Mouse (Mus musculus): ENCODE measurements around the gene Gm14226. TPM values are rescaled to one million over a fixed set of nuclear protein-coding genes. Genes with fewer than 3 reads are reported as not detected.
A peak's percentile ranks its signal among the peaks of the same experiment; 100 is the strongest.
"Not testable (repeated sequence)": the region's sequence is repeated elsewhere in the genome, so short reads cannot be mapped to it uniquely, and the experiment has no call there.

Gene Gm14226
- polyA plus RNA-seq (2014; fragmentation: Nextera tagmentation; extraction: Ambion mirVana) = 0.61 and 0.69 TPM in 2 replicates

GRCm38 (mm10) chr2:155018251-155018755 is at the start of gene Gm14226:
Gene Gm14226 (plus strand): TSS chr2:155018266.
- WGBS = under 1% methylated on average over 23 of the region's 26 CpGs

GRCm38 (mm10) chr2:154969740-154970397 is 48.2 kb upstream of the Gm14226 start:
- not testable (repeated sequence) for H3K4me2 ChIP-seq (ENCODE audit: low read length); H3K27ac ChIP-seq (replicated peaks in 1 of 2; ENCODE audit: control insufficient read depth in 1 of 2, insufficient read depth in 1 of 2, low read depth in 2 of 2, low read length in 2 of 2); H3K36me3 ChIP-seq (ENCODE audit: control insufficient read depth, insufficient read depth, low read length); ATAC-seq (ENCODE audit: insufficient number of reproducible peaks, insufficient read depth, low FRiP score, low read depth); H3K4me3 ChIP-seq (ENCODE audit: control insufficient read depth in 1 of 2, insufficient read depth in 1 of 2, low read depth in 1 of 2, low read length in 2 of 2); H3K9ac ChIP-seq (ENCODE audit: low read length); H3K9me3 ChIP-seq (ENCODE audit: control insufficient read depth, low read length); H3K27me3 ChIP-seq (ENCODE audit: control insufficient read depth, insufficient read depth, low read length)
- peaks cover 15 to 17% of the 10 kb centered on the region in 2 experiments; a peak in 3 of 4 replicates for H3K4me1 ChIP-seq (ENCODE audit: control insufficient read depth in 2 of 2, insufficient read depth in 2 of 2, low read length in 2 of 2)
- 55% methylated on average over 14 of the region's 14 CpGs for WGBS

More at GRCm38 (mm10) chr2:155018251-155018755, at the start of gene Gm14226:
- Histone ChIP-seq H3K9ac (ENCODE audit: low read length) (peak within 1 kb of the TSS; percentile 74), H3K4me2 (ENCODE audit: low read length) (peak within 1 kb of the TSS; percentile 96), H3K27me3 (ENCODE audit: control insufficient read depth, insufficient read depth, low read length) (peaks cover 16% of the 10 kb centered on the region; the same call in 1 of the 2 replicates), H3K4me3 (ENCODE audit: control insufficient read depth in 1 of 2, insufficient read depth in 1 of 2, low read depth in 1 of 2, low read length in 2 of 2) (peak within 1 kb of the TSS; percentile 40 to 55), H3K27ac (replicated peaks in 1 of 2; ENCODE audit: control insufficient read depth in 1 of 2, insufficient read depth in 1 of 2, low read depth in 2 of 2, low read length in 2 of 2) (peak within 1 kb of the TSS; percentile 29 to 60; a peak in 2 of 4 replicates)
- ATAC-seq (ENCODE audit: insufficient number of reproducible peaks, insufficient read depth, low FRiP score, low read depth); H3K9me3 ChIP-seq (ENCODE audit: control insufficient read depth, low read length); H3K36me3 ChIP-seq (ENCODE audit: control insufficient read depth, insufficient read depth, low read length); H3K4me1 ChIP-seq (ENCODE audit: control insufficient read depth in 2 of 2, insufficient read depth in 2 of 2, low read length in 2 of 2): not testable (repeated sequence)

- Histone ChIP-seq H3K4me2 (ENCODE audit: low read length) (peak overlapping the region; percentile 44), H3K36me3 (ENCODE audit: control insufficient read depth, insufficient read depth, low read length) (no peaks in the 10 kb centered on the region), H3K27ac (replicated peaks in 1 of 2; ENCODE audit: control insufficient read depth in 1 of 2, insufficient read depth in 1 of 2, low read depth in 2 of 2, low read length in 2 of 2) (0 out of 4 replicates have a peak overlapping the region, but pooled peaks of 1 of the 2 experiments have one; percentile 15), H3K9ac (ENCODE audit: low read length) (no peak overlapping the region; the same call in 1 of the 2 replicates), H3K4me3 (ENCODE audit: control insufficient read depth in 1 of 2, insufficient read depth in 1 of 2, low read depth in 1 of 2, low read length in 2 of 2) (no peak overlapping the region), H3K4me1 (ENCODE audit: control insufficient read depth in 2 of 2, insufficient read depth in 2 of 2, low read length in 2 of 2) (peaks cover 15 to 17% of the 10 kb centered on the region in 2 experiments; a peak in 3 of 4 replicates), H3K27me3 (ENCODE audit: control insufficient read depth, insufficient read depth, low read length) (no peaks in the 10 kb centered on the region), H3K9me3 (ENCODE audit: control insufficient read depth, low read length) (no peaks in the 10 kb centered on the region)
- 31% methylated on average over 18 of the region's 18 CpGs for WGBS
- peak; percentile 77 for ATAC-seq (ENCODE audit: insufficient number of reproducible peaks, insufficient read depth, low FRiP score, low read depth)
These were observed 46.0 kb upstream of the Gm14226 start for GRCm38 (mm10) chr2:154971919-154972692.

GRCm38 (mm10) chr2:154972981-154973380 is 45.1 kb upstream of the Gm14226 start:
- 86% methylated on average over 5 of the region's 5 CpGs for WGBS
- H3K27me3 ChIP-seq (ENCODE audit: control insufficient read depth, insufficient read depth, low read length) = no peaks in the 10 kb centered on the region
- no peak overlapping the region for H3K4me2 ChIP-seq (ENCODE audit: low read length)
- no peak for ATAC-seq (ENCODE audit: insufficient number of reproducible peaks, insufficient read depth, low FRiP score, low read depth)
- H3K36me3 ChIP-seq (ENCODE audit: control insufficient read depth, insufficient read depth, low read length) = no peaks in the 10 kb centered on the region
- no peak overlapping the region for H3K9ac ChIP-seq (ENCODE audit: low read length)
- H3K4me1 ChIP-seq (ENCODE audit: control insufficient read depth in 2 of 2, insufficient read depth in 2 of 2, low read length in 2 of 2) = peaks cover 15 to 17% of the 10 kb centered on the region in 2 experiments; a peak in 3 of 4 replicates
- no peaks in the 10 kb centered on the region for H3K9me3 ChIP-seq (ENCODE audit: control insufficient read depth, low read length)
- no peak overlapping the region for H3K4me3 ChIP-seq (ENCODE audit: control insufficient read depth in 1 of 2, insufficient read depth in 1 of 2, low read depth in 1 of 2, low read length in 2 of 2)
- no peak overlapping the region for H3K27ac ChIP-seq (replicated peaks in 1 of 2; ENCODE audit: control insufficient read depth in 1 of 2, insufficient read depth in 1 of 2, low read depth in 2 of 2, low read length in 2 of 2)

GRCm38 (mm10) chr2:154986609-154987008 is 31.5 kb upstream of the Gm14226 start:
- Histone ChIP-seq H3K36me3 (ENCODE audit: control insufficient read depth, insufficient read depth, low read length) (no peaks in the 10 kb centered on the region), H3K4me3 (ENCODE audit: control insufficient read depth in 1 of 2, insufficient read depth in 1 of 2, low read depth in 1 of 2, low read length in 2 of 2) (no peak overlapping the region), H3K4me2 (ENCODE audit: low read length) (no peak overlapping the region), H3K4me1 (ENCODE audit: control insufficient read depth in 2 of 2, insufficient read depth in 2 of 2, low read length in 2 of 2) (no peaks in the 10 kb centered on the region), H3K9ac (ENCODE audit: low read length) (no peak overlapping the region), H3K9me3 (ENCODE audit: control insufficient read depth, low read length) (no peaks in the 10 kb centered on the region), H3K27me3 (ENCODE audit: control insufficient read depth, insufficient read depth, low read length) (no peaks in the 10 kb centered on the region), H3K27ac (replicated peaks in 1 of 2; ENCODE audit: control insufficient read depth in 1 of 2, insufficient read depth in 1 of 2, low read depth in 2 of 2, low read length in 2 of 2) (no peak overlapping the region)
- ATAC-seq (ENCODE audit: insufficient number of reproducible peaks, insufficient read depth, low FRiP score, low read depth) = no peak
- 65% methylated on average over 1 of the region's 1 CpGs for WGBS

- H3K27ac ChIP-seq (replicated peaks in 1 of 2; ENCODE audit: control insufficient read depth in 1 of 2, insufficient read depth in 1 of 2, low read depth in 2 of 2, low read length in 2 of 2) = no peak overlapping the region
- ATAC-seq (ENCODE audit: insufficient number of reproducible peaks, insufficient read depth, low FRiP score, low read depth) = no peak
- H3K9ac ChIP-seq (ENCODE audit: low read length) = no peak overlapping the region
- 68% methylated on average over 8 of the region's 8 CpGs for WGBS
- H3K4me2 ChIP-seq (ENCODE audit: low read length) = no peak overlapping the region
- H3K27me3 ChIP-seq (ENCODE audit: control insufficient read depth, insufficient read depth, low read length) = no peaks in the 10 kb centered on the region
- H3K4me3 ChIP-seq (ENCODE audit: control insufficient read depth in 1 of 2, insufficient read depth in 1 of 2, low read depth in 1 of 2, low read length in 2 of 2) = no peak overlapping the region
- H3K9me3 ChIP-seq (ENCODE audit: control insufficient read depth, low read length) = no peaks in the 10 kb centered on the region
- no peaks in the 10 kb centered on the region for H3K4me1 ChIP-seq (ENCODE audit: control insufficient read depth in 2 of 2, insufficient read depth in 2 of 2, low read length in 2 of 2)
- no peaks in the 10 kb centered on the region for H3K36me3 ChIP-seq (ENCODE audit: control insufficient read depth, insufficient read depth, low read length)
These were observed 26.7 kb upstream of the Gm14226 start for GRCm38 (mm10) chr2:154991411-154991810.

- no peak overlapping the region for H3K4me3 ChIP-seq (ENCODE audit: control insufficient read depth in 1 of 2, insufficient read depth in 1 of 2, low read depth in 1 of 2, low read length in 2 of 2)
- WGBS = 71% methylated on average over 5 of the region's 5 CpGs
- no peak for ATAC-seq (ENCODE audit: insufficient number of reproducible peaks, insufficient read depth, low FRiP score, low read depth)
- no peak overlapping the region for H3K27ac ChIP-seq (replicated peaks in 1 of 2; ENCODE audit: control insufficient read depth in 1 of 2, insufficient read depth in 1 of 2, low read depth in 2 of 2, low read length in 2 of 2)
- H3K9me3 ChIP-seq (ENCODE audit: control insufficient read depth, low read length) = no peaks in the 10 kb centered on the region
- no peak overlapping the region for H3K9ac ChIP-seq (ENCODE audit: low read length)
- H3K4me1 ChIP-seq (ENCODE audit: control insufficient read depth in 2 of 2, insufficient read depth in 2 of 2, low read length in 2 of 2) = no peaks in the 10 kb centered on the region
- H3K4me2 ChIP-seq (ENCODE audit: low read length) = no peak overlapping the region
- H3K27me3 ChIP-seq (ENCODE audit: control insufficient read depth, insufficient read depth, low read length) = no peaks in the 10 kb centered on the region
- H3K36me3 ChIP-seq (ENCODE audit: control insufficient read depth, insufficient read depth, low read length) = no peaks in the 10 kb centered on the region
These were observed 26.0 kb upstream of the Gm14226 start for GRCm38 (mm10) chr2:154992083-154992482.

Data from heart, embryonic 14.5 days (tissue).